ENCODE assay signal across 8 mouse cellular contexts in the genomic region with DNA sequence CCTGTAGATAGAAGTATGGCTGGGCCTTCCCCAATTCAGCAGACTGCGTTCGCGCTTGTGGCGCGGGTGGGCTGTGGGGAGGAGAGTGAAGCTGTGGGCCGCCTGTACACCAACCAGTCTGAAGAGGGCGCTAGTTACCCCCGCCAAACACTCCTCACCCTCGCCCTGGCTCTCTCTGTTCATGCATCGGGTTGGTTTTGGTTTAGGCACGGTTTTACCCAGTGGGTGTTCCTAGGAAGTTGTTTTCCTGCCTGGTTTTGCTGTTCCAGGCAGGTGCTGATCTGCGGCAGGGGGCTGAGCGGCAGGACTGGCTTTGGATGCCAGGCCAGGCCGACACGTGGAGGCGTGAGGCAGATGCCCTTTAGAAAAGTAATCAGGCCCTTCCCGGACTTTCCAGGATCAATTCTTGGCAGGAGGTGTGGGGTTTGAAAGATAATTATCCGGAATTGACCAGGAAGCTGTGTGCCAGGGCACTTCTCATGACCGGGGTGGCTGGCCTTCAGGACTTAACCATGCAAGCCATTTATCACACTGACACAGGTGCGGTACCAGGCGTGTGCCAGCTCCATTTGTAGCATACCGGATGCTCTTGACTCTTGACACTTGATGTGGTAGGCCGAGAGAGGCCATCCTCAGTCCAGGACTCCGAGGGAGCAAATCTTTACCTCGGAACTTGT. TPM values are rescaled to one million over a fixed set of nuclear protein-coding genes. Genes with fewer than 3 reads are reported as not detected.
DNase-seq lines count a peak whose midpoint lies in the region; ATAC-seq and TF ChIP-seq lines count a peak whose summit lies in the region.

No protein-coding gene starts in this region.

- no peaks in the 10 kb centered on the region for H3K9me3 ChIP-seq in heart, embryonic 11.5 days (replicated peaks; ENCODE audit: control insufficient read depth, low read length)
- no peaks in the 10 kb centered on the region for H3K9me3 ChIP-seq in limb, embryonic 12.5 days
- H3K9me3 ChIP-seq in midbrain, embryonic 10.5 days (replicated peaks) = no peaks in the 10 kb centered on the region

- no peak for DNase-seq in kidney, adult 2 months
- DNase-seq in kidney, postnatal 14 days = no peak
- peak; percentile 67 for DNase-seq in brain, embryonic 14.5 days (ENCODE audit: low read depth)
- peak; percentile 48 for DNase-seq in midbrain, embryonic 10.5 days (ENCODE audit: low spot score)
- DNase-seq in splenic B cell, adult 2 months (ENCODE audit: low read depth, low spot score) = peak; percentile 90
- DNase-seq in left cerebral cortex, postnatal 25 days (ENCODE audit: low spot score in 2 of 2) = no peak

- TF ChIP-seq CTCF in kidney, adult 2 months (conservative IDR thresholded peaks at IDR 0.05; ENCODE audit: insufficient read depth, insufficient read length, low read depth, low read length) = peak; percentile 45
- peak; percentile 63 for TF ChIP-seq CTCF in brain, embryonic 14.5 days (IDR thresholded peaks at IDR 0.05; ENCODE audit: borderline replicate concordance, extremely low read depth, insufficient read depth, insufficient read length)

- no peak overlapping the region for H3K27ac ChIP-seq in kidney, adult 2 months (ENCODE audit: insufficient read depth, low read depth, low read length)
- H3K27ac ChIP-seq in heart, embryonic 11.5 days (ENCODE audit: low read depth, low read length) = no peak overlapping the region
- no peak overlapping the region for H3K27ac ChIP-seq in limb, embryonic 12.5 days
- H3K27ac ChIP-seq in midbrain, embryonic 10.5 days (replicated peaks) = peak overlapping the region; percentile 85; the same call in 1 of the 2 replicates

- H3K36me3 ChIP-seq in kidney, adult 2 months (ENCODE audit: control insufficient read depth, insufficient read depth, low read length) = no peaks in the 10 kb centered on the region
- H3K36me3 ChIP-seq in heart, embryonic 11.5 days (ENCODE audit: control insufficient read depth, insufficient read depth, low read length) = no peaks in the 10 kb centered on the region
- no peaks in the 10 kb centered on the region for H3K36me3 ChIP-seq in limb, embryonic 12.5 days
- no peaks in the 10 kb centered on the region for H3K36me3 ChIP-seq in midbrain, embryonic 10.5 days
- H3K36me3 ChIP-seq in splenic B cell, adult 2 months (ENCODE audit: control insufficient read depth, insufficient read depth, low read length, poor library complexity, severe bottlenecking) = no peaks in the 10 kb centered on the region

- no peak for ATAC-seq in heart, embryonic 11.5 days (replicated peaks; ENCODE audit: insufficient number of reproducible peaks, low FRiP score, low TSS enrichment)
- 0 out of 2 replicates have a peak, but pooled peaks have one; percentile 19 for ATAC-seq in limb, embryonic 12.5 days (ENCODE audit: insufficient number of reproducible peaks, insufficient read depth, low FRiP score, low TSS enrichment, low read depth)

- no peak for TF ChIP-seq POLR2A in kidney, adult 2 months (IDR thresholded peaks at IDR 0.05; ENCODE audit: low read depth, low read length)
- no peak for TF ChIP-seq POLR2A in brain, embryonic 14.5 days (IDR thresholded peaks at IDR 0.05; ENCODE audit: borderline replicate concordance, extremely low read depth, insufficient read depth, insufficient read length, poor library complexity, severe bottlenecking)

- peak overlapping the region; percentile 54 for H3K4me3 ChIP-seq in kidney, adult 2 months (ENCODE audit: insufficient read depth, low read depth, low read length)
- H3K4me3 ChIP-seq in heart, embryonic 11.5 days (ENCODE audit: low read depth, low read length) = peak overlapping the region; percentile 68
- H3K4me3 ChIP-seq in limb, embryonic 12.5 days (replicated peaks) = peak overlapping the region; percentile 56
- peak overlapping the region; percentile 67 for H3K4me3 ChIP-seq in midbrain, embryonic 10.5 days

- H3K4me2 ChIP-seq in heart, embryonic 11.5 days = peak overlapping the region; percentile 100
- peak overlapping the region; percentile 98 for H3K4me2 ChIP-seq in limb, embryonic 12.5 days

- no peaks in the 10 kb centered on the region for H3K27me3 ChIP-seq in kidney, adult 2 months (replicated peaks; ENCODE audit: control insufficient read depth, insufficient read depth, low read length)
- peaks cover 10% of the 10 kb centered on the region for H3K27me3 ChIP-seq in heart, embryonic 11.5 days (ENCODE audit: control insufficient read depth, insufficient read depth, low read length)
- H3K27me3 ChIP-seq in limb, embryonic 12.5 days = peaks cover 45% of the 10 kb centered on the region
- peaks cover 40% of the 10 kb centered on the region for H3K27me3 ChIP-seq in midbrain, embryonic 10.5 days (ENCODE audit: low read depth, poor library complexity, severe bottlenecking)
- no peaks in the 10 kb centered on the region for H3K27me3 ChIP-seq in splenic B cell, adult 2 months (ENCODE audit: control insufficient read depth, insufficient read depth, low read length, poor library complexity, severe bottlenecking)

- 59% methylated on average over 25 of the region's 25 CpGs for WGBS in kidney, adult 2 months
- 20% methylated on average over 25 of the region's 25 CpGs for WGBS in heart, embryonic 11.5 days (ENCODE audit: insufficient replicate concordance)
- WGBS in limb, embryonic 12.5 days = 23% methylated on average over 25 of the region's 25 CpGs
- WGBS in midbrain, embryonic 10.5 days = 20% methylated on average over 25 of the region's 25 CpGs

- no peak overlapping the region; the same call in 1 of the 2 replicates for H3K9ac ChIP-seq in heart, embryonic 11.5 days (ENCODE audit: low read depth, low read length)
- H3K9ac ChIP-seq in limb, embryonic 12.5 days (replicated peaks) = no peak overlapping the region

- no peaks in the 10 kb centered on the region for H3K4me1 ChIP-seq in kidney, adult 2 months (ENCODE audit: control insufficient read depth, insufficient read depth, low read length)
- peaks cover 22% of the 10 kb centered on the region for H3K4me1 ChIP-seq in heart, embryonic 11.5 days (ENCODE audit: control insufficient read depth, insufficient read depth, low read length)
- H3K4me1 ChIP-seq in limb, embryonic 12.5 days (replicated peaks) = peaks cover 31% of the 10 kb centered on the region
- H3K4me1 ChIP-seq in midbrain, embryonic 10.5 days = peaks cover 26% of the 10 kb centered on the region

- intact Hi-C loops in left cerebral cortex, postnatal 25 days (cut with DNase I) = no loop called here

RNA-seq across cellular contexts. Expression of a gene that starts 8.8 kb away (rescaled TPM):
- polyA plus RNA-seq in kidney, adult 2 months (2012; rRNA removed) = 6.3 and 6.5 TPM in 2 replicates
- polyA plus RNA-seq in brain, embryonic 14.5 days (2012; rRNA removed) = 19.7 and 21.3 TPM in 2 replicates
- 4.6 TPM in 2 replicates for polyA plus RNA-seq in heart, embryonic 11.5 days (2014; fragmentation: Nextera tagmentation; extraction: Ambion mirVana)
- 1.5 and 2.1 TPM in 2 replicates for polyA plus RNA-seq in limb, embryonic 12.5 days (2016; fragmentation: Nextera tagmentation; extraction: Ambion mirVana)
- 6.4 and 6.9 TPM in 2 replicates for polyA plus RNA-seq in midbrain, embryonic 10.5 days (2016; fragmentation: Nextera tagmentation; extraction: Ambion mirVana)
- 1 to 10 TPM; 6.7 to 9.9 TPM for total RNA-seq in left cerebral cortex, postnatal 25 days (2021)

RNA-seq across cellular contexts. Expression of a gene that starts 18.2 kb away (rescaled TPM):
- 0.73 and 1.1 TPM in 2 replicates for polyA plus RNA-seq in kidney, adult 2 months (2012; rRNA removed)
- 0.59 and 3.3 TPM in 2 replicates for polyA plus RNA-seq in brain, embryonic 14.5 days (2012; rRNA removed)
- polyA plus RNA-seq in heart, embryonic 11.5 days (2014; fragmentation: Nextera tagmentation; extraction: Ambion mirVana) = 1.7 and 1.9 TPM in 2 replicates
- 0.40 and 0.56 TPM in 2 replicates for polyA plus RNA-seq in limb, embryonic 12.5 days (2016; fragmentation: Nextera tagmentation; extraction: Ambion mirVana)
- 1.7 and 2.5 TPM in 2 replicates for polyA plus RNA-seq in midbrain, embryonic 10.5 days (2016; fragmentation: Nextera tagmentation; extraction: Ambion mirVana)
- total RNA-seq in left cerebral cortex, postnatal 25 days (2021) = 10 to 100 TPM; 16.7 to 17.7 TPM

Comparison
In these comparisons a context has a peak if more than half of its experiments do, and no peak if none do; other contexts are left out.
1. DNase-seq: peak in brain, embryonic 14.5 days (single experiment), midbrain, embryonic 10.5 days (single experiment) and splenic B cell, adult 2 months (single experiment); none in kidney, adult 2 months (single experiment), kidney, postnatal 14 days (single experiment) and left cerebral cortex, postnatal 25 days (0 of 2).
2. Peak in every context shown above with its lines, with median percentiles within 50 percentile points of each other: H3K4me3 ChIP-seq.